Mouse (Mus musculus): ENCODE measurements around the gene Olfr71. TPM values are rescaled to one million over a fixed set of nuclear protein-coding genes. Genes with fewer than 3 reads are reported as not detected.

Olfr71 gene
- total RNA-seq (2021), result not detected
- long read RNA-seq, experiment 1, result 0 reads
- long read RNA-seq, experiment 2, result 0 reads

- no peak for DNase-seq (ENCODE audit: low spot score in 2 of 2)
These were observed at the start of gene Olfr71 for GRCm38 (mm10) chr4:43709869-43710268. Gene Olfr71, minus strand, starts transcription at chr4:43710255.

- no peak for DNase-seq (ENCODE audit: low spot score in 2 of 2)
These were observed 47.2 kb upstream of the Olfr71 start for GRCm38 (mm10) chr4:43757213-43757612.

GRCm38 (mm10) chr4:43745187-43745586, 35.1 kb upstream of the Olfr71 start:
- peak in 1 of 2 experiments; percentile 62 for DNase-seq (ENCODE audit: low spot score in 2 of 2)

- no peak for DNase-seq (ENCODE audit: low spot score in 2 of 2)
These were observed 33.0 kb upstream of the Olfr71 start for GRCm38 (mm10) chr4:43743099-43743498.

- no peak for DNase-seq (ENCODE audit: low spot score in 2 of 2)
These were observed 32.6 kb upstream of the Olfr71 start for GRCm38 (mm10) chr4:43742637-43743036.

- no peak for DNase-seq (ENCODE audit: low spot score in 2 of 2)
These were observed 31.5 kb upstream of the Olfr71 start for GRCm38 (mm10) chr4:43741526-43741925.

GRCm38 (mm10) chr4:43738989-43739674, 29.1 kb upstream of the Olfr71 start:
- DNase-seq (ENCODE audit: low spot score in 2 of 2), result no peak

GRCm38 (mm10) chr4:43737144-43737543, 27.1 kb upstream of the Olfr71 start:
- DNase-seq (ENCODE audit: low spot score in 2 of 2), result no peak

GRCm38 (mm10) chr4:43733186-43733585, 23.1 kb upstream of the Olfr71 start:
- DNase-seq (ENCODE audit: low spot score in 2 of 2), result no peak

- no peak for DNase-seq (ENCODE audit: low spot score in 2 of 2)
These were observed 22.1 kb upstream of the Olfr71 start for GRCm38 (mm10) chr4:43732171-43732570.

GRCm38 (mm10) chr4:43730750-43731297, 20.8 kb upstream of the Olfr71 start:
- no peak for DNase-seq (ENCODE audit: low spot score in 2 of 2)

- DNase-seq (ENCODE audit: low spot score in 2 of 2), result no peak
These were observed 19.9 kb upstream of the Olfr71 start, which contains the start of gene Spaar for GRCm38 (mm10) chr4:43729794-43730550. Gene Spaar, plus strand, starts transcription at chr4:43730034.

GRCm38 (mm10) chr4:43729126-43729525, 19.1 kb upstream of the Olfr71 start:
- DNase-seq (ENCODE audit: low spot score in 2 of 2), result no peak

GRCm38 (mm10) chr4:43728576-43728954, 18.5 kb upstream of the Olfr71 start:
- no peak for DNase-seq (ENCODE audit: low spot score in 2 of 2)

GRCm38 (mm10) chr4:43727718-43728575, 17.9 kb upstream of the Olfr71 start:
- no peak for DNase-seq (ENCODE audit: low spot score in 2 of 2)

- no peak for DNase-seq (ENCODE audit: low spot score in 2 of 2)
These were observed 16.9 kb upstream of the Olfr71 start, which contains the start of gene Hrct1 for GRCm38 (mm10) chr4:43726995-43727394. Gene Hrct1, plus strand, starts transcription at chr4:43727188.

GRCm38 (mm10) chr4:43726228-43726993, 16.4 kb upstream of the Olfr71 start:
- DNase-seq (ENCODE audit: low spot score in 2 of 2), result no peak

GRCm38 (mm10) chr4:43724764-43725163, 14.7 kb upstream of the Olfr71 start:
- DNase-seq (ENCODE audit: low spot score in 2 of 2), result peak in 1 of 2 experiments; percentile 36

- peak in 1 of 2 experiments; percentile 53 for DNase-seq (ENCODE audit: low spot score in 2 of 2)
These were observed 12.1 kb upstream of the Olfr71 start for GRCm38 (mm10) chr4:43722191-43722590.
